Mouse (Mus musculus) forebrain, postnatal 0 days (tissue): Measurements from ENCODE around the gene Gm9922. TPM values are rescaled to one million over a fixed set of nuclear protein-coding genes. Genes with fewer than 3 reads are reported as not detected.

Experiments
- ATAC-seq: fragments of 200-750 bp; cut with Nextera tagmentation; 2 replicates; pipeline ENCODE4 v1.8.0; 2017; ENCODE audit warnings: mild to moderate bottlenecking, moderate library complexity
- DNase-seq: peaks from one replicate; pipeline ENCODE4 v3.0.0-alpha.2; 2015
- H3K27ac ChIP-seq: fragments of 300-500 bp; sonication (generic); 2 replicates; pipeline ENCODE4 v1.5.1; 2014; ENCODE audit warnings: low read depth, mild to moderate bottlenecking, antibody characterized with exemption, low read length, moderate library complexity, mixed read lengths
- H3K27me3 ChIP-seq: fragments of 300-500 bp; sonication (generic); 2 replicates; pipeline ENCODE4 v1.6.1; 2014; ENCODE audit warnings: mild to moderate bottlenecking, low read length, mixed read lengths; ENCODE audit not compliant: insufficient read depth
- H3K36me3 ChIP-seq: fragments of 300-500 bp; sonication (generic); 2 replicates; pipeline ENCODE4 v1.6.1; 2014; ENCODE audit warnings: mild to moderate bottlenecking, moderate library complexity; ENCODE audit not compliant: insufficient read depth
- H3K4me1 ChIP-seq: fragments of 300-500 bp; sonication (generic); 2 replicates; pipeline ENCODE4 v1.6.1; 2014; ENCODE audit warnings: antibody characterized with exemption; ENCODE audit not compliant: insufficient read depth
- H3K4me2 ChIP-seq: fragments of 300-500 bp; sonication (generic); 2 replicates; pipeline ENCODE4 v1.6.1; 2014; ENCODE audit warnings: low read depth, mild to moderate bottlenecking, moderate library complexity
- H3K4me3 ChIP-seq: fragments of 300-500 bp; sonication (generic); 2 replicates; pipeline ENCODE4 v1.5.1; 2014; ENCODE audit warnings: low read depth, low read length, mixed read lengths
- H3K9ac ChIP-seq: fragments of 300-500 bp; sonication (generic); 2 replicates; pipeline ENCODE4 v1.6.1; 2014; ENCODE audit warnings: mild to moderate bottlenecking
- H3K9me3 ChIP-seq: fragments of 300-500 bp; sonication (generic); 2 replicates; pipeline ENCODE4 v1.6.1; 2016; ENCODE audit warnings: low read length
- CTCF ChIP-seq: sonication (generic); IDR thresholded peaks from 2 replicates; pipeline ENCODE4 v1.5.1; 2016; ENCODE audit warnings: antibody characterized with exemption, control low read depth, low read depth
- WGBS: fragments of 180-500 bp; shearing (Covaris S2); extraction: QIAGEN DNeasy Blood & Tissue Kit; methylation state at CpG from one replicate; pipeline ENCODE4 v1.1.7; 2014; 5-methylcytosine and 5-hydroxymethylcytosine counted together
- polyA plus RNA-seq: library from polyadenylated mRNA; unstranded; fragments of >200 nt; fragmentation: Nextera tagmentation; extraction: Ambion mirVana; gene quantifications from 2 replicates; pipeline ENCODE4 v1.2.1, GENCODE M21; 2015
- total RNA-seq: library from RNA; depleted of rRNA; stranded (reverse); fragments of >200 nt; gene quantifications from 2 replicates; pipeline ENCODE4 v1.2.3, GENCODE M21; 2014

Gene Gm9922
- total and polyA plus RNA-seq, 2 experiments from 2014 or later, result 2.1 TPM; not detected in 1

DNA sequence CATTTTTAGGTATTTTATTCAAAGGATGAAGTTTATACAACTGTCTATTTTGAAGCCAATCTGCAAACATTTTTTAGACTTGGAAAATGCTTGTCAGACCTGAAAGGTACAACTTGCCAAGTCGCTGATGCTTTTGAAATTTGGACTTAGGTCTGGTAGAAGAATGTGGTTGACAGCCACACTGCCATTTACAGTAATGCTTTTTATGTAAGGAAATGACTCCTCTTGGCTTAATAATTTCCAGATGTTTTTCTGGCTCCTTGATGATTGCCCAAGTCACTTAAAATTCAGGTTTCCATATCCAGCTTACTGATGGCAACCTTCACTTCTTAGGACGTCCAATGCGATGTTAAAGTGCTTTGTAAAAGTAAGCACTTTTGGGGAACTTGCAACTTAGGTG lies 17.0 kb upstream of the Gm9922 start:
- Histone ChIP-seq H3K27ac (no peak overlapping the region), H3K4me3 (no peak overlapping the region), H3K4me1 (no peaks in the 10 kb centered on the region), H3K9ac (no peak overlapping the region), H3K4me2 (no peak overlapping the region), H3K9me3 (no peaks in the 10 kb centered on the region), H3K27me3 (no peaks in the 10 kb centered on the region), H3K36me3 (no peaks in the 10 kb centered on the region)
- WGBS, result 87% methylated on average over 3 of the region's 3 CpGs
- ATAC-seq, result no peak
- no peak for DNase-seq
- TF ChIP-seq CTCF, result no peak

DNA sequence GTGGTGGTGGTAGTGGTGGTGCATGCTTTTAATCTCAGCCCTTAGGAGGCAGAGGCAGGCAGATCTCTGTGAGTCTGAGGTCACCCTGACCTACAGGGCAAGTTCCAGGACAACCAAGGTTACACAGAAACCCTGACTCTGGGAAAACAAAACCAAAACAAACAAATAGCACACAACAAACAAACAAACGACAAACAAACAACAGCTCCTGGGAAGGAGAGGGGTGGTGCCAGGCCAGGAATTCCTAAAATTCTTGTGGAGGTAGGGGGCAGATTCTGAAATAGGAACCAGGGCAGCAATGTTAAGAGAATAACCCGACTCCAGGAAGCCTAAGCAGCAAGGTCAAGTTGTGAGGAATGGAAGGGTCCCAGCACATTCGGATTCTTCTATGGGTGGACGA lies 7.9 kb upstream of the Gm9922 start:
- ATAC-seq (no peak), DNase-seq (no peak)
- Histone ChIP-seq H3K9ac (no peak overlapping the region), H3K4me2 (no peak overlapping the region), H3K9me3 (no peaks in the 10 kb centered on the region), H3K4me1 (no peaks in the 10 kb centered on the region), H3K36me3 (no peaks in the 10 kb centered on the region), H3K27me3 (no peaks in the 10 kb centered on the region), H3K27ac (no peak overlapping the region), H3K4me3 (no peak overlapping the region)
- WGBS, result 89% methylated on average over 4 of the region's 4 CpGs
- no peak for TF ChIP-seq CTCF

DNA sequence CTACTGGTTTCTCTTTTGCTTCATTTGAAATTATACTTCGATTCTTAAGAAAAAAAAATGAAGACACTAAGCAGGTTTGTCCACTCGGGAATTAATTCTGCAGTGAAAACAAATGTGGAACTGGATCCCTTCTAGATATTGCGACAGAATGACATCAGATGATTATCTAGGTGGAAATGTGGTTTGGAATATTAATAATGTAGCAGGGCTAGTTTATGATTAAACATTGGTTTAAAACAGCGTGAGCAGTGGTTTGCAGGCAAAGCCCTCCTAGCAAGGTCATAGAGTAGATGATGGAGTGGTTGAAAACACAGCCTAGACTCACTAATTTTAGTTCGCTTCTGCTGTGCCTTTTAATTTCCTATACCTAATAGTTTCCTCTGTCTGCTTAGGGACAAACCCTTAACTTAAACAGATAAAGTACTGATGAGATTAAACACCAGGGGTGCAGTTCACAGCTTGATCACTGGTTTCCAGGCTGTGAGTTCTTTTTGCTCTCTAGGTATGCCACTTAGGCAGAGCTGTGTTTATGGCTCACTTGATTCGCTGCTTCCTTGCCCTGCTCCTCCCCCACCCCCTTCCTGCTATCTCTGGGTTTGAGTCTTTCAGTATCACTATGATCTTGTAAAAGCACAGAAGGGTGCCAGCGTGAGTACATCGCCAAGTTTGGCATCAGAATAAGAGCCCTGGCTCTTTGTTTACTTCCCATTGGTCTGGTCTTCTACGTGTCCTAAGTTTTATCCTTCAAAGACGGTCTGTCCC lies 4.1 kb upstream of the Gm9922 start:
- no peak overlapping the region for H3K4me2 ChIP-seq
- TF ChIP-seq CTCF, result no peak
- no peaks in the 10 kb centered on the region for H3K4me1 ChIP-seq
- no peaks in the 10 kb centered on the region for H3K36me3 ChIP-seq
- H3K27ac ChIP-seq, result no peak overlapping the region
- 28% methylated on average over 10 of the region's 10 CpGs for WGBS
- H3K27me3 ChIP-seq, result peaks cover 13% of the 10 kb centered on the region
- H3K9me3 ChIP-seq, result no peaks in the 10 kb centered on the region
- H3K9ac ChIP-seq, result no peak overlapping the region
- ATAC-seq (no peak), DNase-seq (no peak)
- no peak overlapping the region for H3K4me3 ChIP-seq

DNA sequence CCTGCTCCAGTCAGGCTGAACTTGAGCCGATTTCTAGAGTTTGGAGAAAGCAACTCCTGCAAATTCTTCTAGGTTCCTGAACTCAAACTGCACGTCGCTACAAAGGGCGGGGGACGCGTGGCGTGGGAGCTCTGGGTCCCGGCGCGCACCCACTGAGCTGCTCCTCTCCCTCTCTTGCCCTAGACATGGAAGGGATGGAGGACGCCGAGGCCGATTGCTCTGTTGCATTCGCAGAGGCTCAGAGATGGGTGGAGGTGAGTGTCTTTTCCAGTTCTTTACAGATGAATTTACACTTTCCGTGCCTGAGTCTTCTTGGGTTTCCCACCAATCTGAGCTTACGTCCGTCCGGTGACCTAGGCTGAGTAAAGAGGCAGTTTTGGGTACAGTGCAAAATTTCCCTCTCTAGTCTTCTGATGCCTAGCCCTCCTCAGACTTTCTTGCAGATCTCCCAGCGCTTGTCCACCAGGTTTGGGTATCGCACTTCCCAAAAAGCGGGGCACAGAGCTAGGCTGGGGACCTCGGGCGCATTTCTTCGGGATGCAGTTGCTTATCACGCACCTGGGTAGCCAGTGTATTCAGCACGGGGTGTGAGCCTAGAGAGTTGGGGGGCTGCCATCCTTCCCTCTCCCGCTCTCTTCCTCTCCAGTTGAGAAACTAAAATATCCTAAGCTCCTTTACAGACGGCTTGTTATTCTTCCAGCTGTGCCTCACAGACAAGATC lies 518 bp upstream of the Gm9922 start:
- TF ChIP-seq CTCF, result no peak
- Histone ChIP-seq H3K27me3 (peaks cover 13% of the 10 kb centered on the region), H3K4me3 (peak overlapping the region; percentile 63), H3K4me1 (no peaks in the 10 kb centered on the region), H3K36me3 (no peaks in the 10 kb centered on the region), H3K27ac (no peak overlapping the region), H3K9me3 (no peaks in the 10 kb centered on the region), H3K9ac (peak overlapping the region; percentile 60), H3K4me2 (peak overlapping the region; percentile 99)
- peak; percentile 70 for ATAC-seq
- 2% methylated on average over 28 of the region's 28 CpGs for WGBS
- peak; percentile 32 for DNase-seq

DNA sequence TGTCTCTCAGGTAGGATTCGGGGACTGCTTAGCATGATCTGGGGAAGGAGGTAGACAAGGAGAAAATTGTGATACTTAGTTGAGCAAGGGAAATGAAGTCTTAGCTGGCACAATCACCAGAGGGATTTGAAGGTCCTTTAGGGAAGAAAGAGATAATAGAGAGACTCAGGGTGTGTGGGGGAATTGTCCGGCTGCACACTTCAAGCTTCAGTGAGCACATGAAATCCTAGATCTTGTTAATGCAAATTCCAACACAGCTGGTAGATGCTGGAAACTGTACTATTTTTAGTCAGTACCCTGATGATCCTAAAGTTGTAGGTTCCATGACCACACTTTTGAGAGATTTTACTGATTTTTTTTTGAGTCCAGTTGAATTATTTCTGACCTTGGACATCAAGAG lies 15.2 kb downstream of the Gm9922 start:
- H3K4me1 ChIP-seq, result no peaks in the 10 kb centered on the region
- no peak overlapping the region for H3K4me3 ChIP-seq
- H3K4me2 ChIP-seq, result no peak overlapping the region
- H3K36me3 ChIP-seq, result no peaks in the 10 kb centered on the region
- H3K27ac ChIP-seq, result no peak overlapping the region
- DNase-seq, result no peak
- no peaks in the 10 kb centered on the region for H3K27me3 ChIP-seq
- no peak overlapping the region for H3K9ac ChIP-seq
- no peaks in the 10 kb centered on the region for H3K9me3 ChIP-seq
- WGBS, result 58% methylated on average over 2 of the region's 2 CpGs
- ATAC-seq, result no peak
- TF ChIP-seq CTCF, result no peak

DNA sequence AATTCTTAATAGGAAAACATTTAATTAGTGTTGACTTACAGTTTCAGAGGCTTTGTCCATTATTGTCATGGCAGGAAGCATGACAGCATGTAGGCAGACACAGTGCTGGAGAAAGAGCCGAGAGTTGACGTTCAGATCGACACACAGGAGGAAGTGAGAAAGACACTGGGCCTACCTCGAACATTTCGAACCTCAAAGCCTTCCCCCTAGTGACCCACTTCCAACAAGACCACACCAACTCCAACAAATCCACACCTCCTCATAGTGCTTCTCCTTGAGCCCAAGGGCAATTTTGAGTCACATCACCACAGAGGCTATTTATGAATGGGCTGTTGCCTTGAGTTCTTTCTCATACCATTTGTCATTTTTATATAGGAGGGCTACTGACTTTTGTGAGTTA lies 22.5 kb downstream of the Gm9922 start:
- DNase-seq (no peak), ATAC-seq (no peak)
- Histone ChIP-seq H3K9me3 (no peaks in the 10 kb centered on the region), H3K9ac (no peak overlapping the region), H3K36me3 (no peaks in the 10 kb centered on the region), H3K27ac (no peak overlapping the region), H3K4me1 (no peaks in the 10 kb centered on the region), H3K4me3 (no peak overlapping the region), H3K27me3 (no peaks in the 10 kb centered on the region), H3K4me2 (no peak overlapping the region)
- WGBS, result 90% methylated on average over 5 of the region's 5 CpGs
- TF ChIP-seq CTCF, result no peak

DNA sequence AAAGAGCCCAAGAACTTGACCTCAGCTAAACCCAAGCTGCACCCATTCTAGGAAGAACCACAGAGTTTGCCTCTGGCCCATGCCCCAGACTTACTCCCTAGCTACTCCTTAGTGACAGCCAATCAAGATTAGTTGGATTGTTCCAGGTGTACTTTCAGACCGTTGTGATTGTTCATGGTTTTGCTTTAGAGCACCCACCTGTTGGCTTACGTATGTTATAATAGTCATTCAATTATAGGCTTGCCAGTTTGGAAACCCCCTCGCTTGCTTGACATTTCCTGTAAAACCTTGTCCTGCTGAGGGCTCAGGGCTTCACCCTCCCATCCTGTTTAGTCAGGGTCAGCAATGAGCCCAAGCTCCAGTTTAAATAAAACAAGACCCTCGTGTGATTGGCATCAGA lies 25.1 kb downstream of the Gm9922 start:
- WGBS, result 81% methylated on average over 4 of the region's 4 CpGs
- TF ChIP-seq CTCF, result no peak
- no peaks in the 10 kb centered on the region for H3K27me3 ChIP-seq
- no peak overlapping the region for H3K4me3 ChIP-seq
- H3K36me3 ChIP-seq, result no peaks in the 10 kb centered on the region
- no peaks in the 10 kb centered on the region for H3K9me3 ChIP-seq
- DNase-seq, result no peak
- H3K4me1 ChIP-seq, result no peaks in the 10 kb centered on the region
- no peak for ATAC-seq
- no peak overlapping the region for H3K27ac ChIP-seq
- no peak overlapping the region for H3K4me2 ChIP-seq
- no peak overlapping the region for H3K9ac ChIP-seq
